Mouse (Mus musculus) stomach, postnatal 0 days (tissue): ENCODE data around the gene Ncam1.

Source experiments
- CTCF ChIP-seq: IDR thresholded peaks from 2 replicates; pipeline ENCODE4 v1.5.1; 2016; ENCODE audit warnings: antibody characterized with exemption, low read depth, mild to moderate bottlenecking, moderate library complexity
- EP300 ChIP-seq: optimal IDR thresholded peaks from 2 replicates; pipeline ENCODE3; 2016; ENCODE audit warnings: antibody characterized with exemption

DNA sequence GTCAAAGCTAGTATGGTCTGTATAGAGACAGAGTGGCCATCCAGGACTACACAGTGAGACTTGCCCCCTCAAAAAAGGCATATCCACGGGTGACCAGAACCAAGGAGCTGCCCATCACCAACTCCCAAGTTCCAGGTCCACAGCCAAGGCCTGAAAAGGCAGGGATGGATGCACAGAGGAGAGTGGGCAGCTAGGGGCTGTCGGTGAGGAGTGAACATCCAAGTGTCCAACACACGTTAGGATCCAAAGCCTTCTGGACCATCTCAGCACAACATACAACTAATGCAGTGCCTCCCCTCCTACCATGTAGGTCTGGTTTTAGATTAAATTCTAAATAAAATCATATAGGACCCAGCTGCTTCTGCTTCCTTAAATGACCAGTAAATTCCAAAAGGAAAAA, 342.6 kb downstream of the Ncam1 start:
- TF ChIP-seq CTCF (no peak), EP300 (no peak)
